Mouse (Mus musculus): ENCODE measurements at regions not wholly inside any gene's neighbourhood (a gene's known extent, or its start where the extent isn't known, plus 50 kb on each side); places are given as distances from the start of the nearest gene placed in this dataset.

- no peak for DNase-seq (ENCODE audit: low spot score in 2 of 2)
Measured at GRCm38 (mm10) chr4:22998994-22999393, 510.8 kb upstream of the Pou3f2 start.

- DNase-seq (ENCODE audit: low spot score in 2 of 2) = no peak
Measured at GRCm38 (mm10) chr4:22997198-22997985, 509.2 kb upstream of the Pou3f2 start.

- DNase-seq (ENCODE audit: low spot score in 2 of 2) = no peak
Measured at GRCm38 (mm10) chr4:22986763-22987468, 498.8 kb upstream of the Pou3f2 start.

GRCm38 (mm10) chr4:22973585-22974116, 485.5 kb upstream of the Pou3f2 start:
- DNase-seq (ENCODE audit: low spot score in 2 of 2) = no peak

GRCm38 (mm10) chr4:22972784-22973584, 484.8 kb upstream of the Pou3f2 start:
- no peak for DNase-seq (ENCODE audit: low spot score in 2 of 2)

- DNase-seq (ENCODE audit: low spot score in 2 of 2) = no peak
Measured at GRCm38 (mm10) chr4:22971127-22971526, 483.0 kb upstream of the Pou3f2 start.

GRCm38 (mm10) chr4:22970495-22970894, 482.3 kb upstream of the Pou3f2 start:
- DNase-seq (ENCODE audit: low spot score in 2 of 2) = no peak

- DNase-seq (ENCODE audit: low spot score in 2 of 2) = no peak
Measured at GRCm38 (mm10) chr4:22949422-22949821, 461.3 kb upstream of the Pou3f2 start.

GRCm38 (mm10) chr4:22948880-22949279, 460.7 kb upstream of the Pou3f2 start:
- no peak for DNase-seq (ENCODE audit: low spot score in 2 of 2)

GRCm38 (mm10) chr4:22946788-22947406, 458.7 kb upstream of the Pou3f2 start:
- DNase-seq (ENCODE audit: low spot score in 2 of 2) = peak in 1 of 2 experiments; percentile 19

- DNase-seq (ENCODE audit: low spot score in 2 of 2) = no peak
Measured at GRCm38 (mm10) chr4:22938302-22938701, 450.1 kb upstream of the Pou3f2 start.

- no peak for DNase-seq (ENCODE audit: low spot score in 2 of 2)
Measured at GRCm38 (mm10) chr4:22924181-22924580, 436.0 kb upstream of the Pou3f2 start.

- no peak for DNase-seq (ENCODE audit: low spot score in 2 of 2)
Measured at GRCm38 (mm10) chr4:22914886-22915285, 426.7 kb upstream of the Pou3f2 start.

- no peak for DNase-seq (ENCODE audit: low spot score in 2 of 2)
Measured at GRCm38 (mm10) chr4:22892694-22893046, 404.5 kb upstream of the Pou3f2 start.

- no peak for DNase-seq (ENCODE audit: low spot score in 2 of 2)
Measured at GRCm38 (mm10) chr4:22891974-22892693, 404.0 kb upstream of the Pou3f2 start.

- DNase-seq (ENCODE audit: low spot score in 2 of 2) = no peak
Measured at GRCm38 (mm10) chr4:22880692-22881091, 392.5 kb upstream of the Pou3f2 start.

- no peak for DNase-seq (ENCODE audit: low spot score in 2 of 2)
Measured at GRCm38 (mm10) chr4:22875392-22875791, 387.2 kb upstream of the Pou3f2 start.

- no peak for DNase-seq (ENCODE audit: low spot score in 2 of 2)
Measured at GRCm38 (mm10) chr4:22836124-22836445, 347.9 kb upstream of the Pou3f2 start.

- DNase-seq (ENCODE audit: low spot score in 2 of 2) = peak in 1 of 2 experiments; percentile 9
Measured at GRCm38 (mm10) chr4:22835381-22836123, 347.4 kb upstream of the Pou3f2 start.

- DNase-seq (ENCODE audit: low spot score in 2 of 2) = no peak
Measured at GRCm38 (mm10) chr4:22833851-22834440, 345.8 kb upstream of the Pou3f2 start.
